Mouse (Mus musculus): ENCODE measurements around the gene Cdx2. TPM values are rescaled to one million over a fixed set of nuclear protein-coding genes. Genes with fewer than 3 reads are reported as not detected.

The Cdx2 gene
- polyA plus RNA-seq, 1 experiment from 2014 or later = not detected

- Histone ChIP-seq H3K9me3 (replicated peaks) (no peaks in the 10 kb centered on the region), H3K36me3 (no peaks in the 10 kb centered on the region), H3K4me2 (peak overlapping the region; percentile 8; the same call in 1 of the 2 replicates), H3K4me1 (replicated peaks) (peaks cover 21% of the 10 kb centered on the region), H3K27ac (ENCODE audit: poor library complexity, severe bottlenecking) (no peak overlapping the region), H3K27me3 (replicated peaks) (peaks cover 63% of the 10 kb centered on the region), H3K4me3 (no peak overlapping the region), H3K9ac (no peak overlapping the region)
- 22% methylated on average over 16 of the region's 16 CpGs for WGBS
- ATAC-seq (ENCODE audit: insufficient number of reproducible peaks, low FRiP score) = no peak
Measured at GRCm38 (mm10) chr5:147291764-147292505, 15.1 kb downstream of the Cdx2 start.

- Histone ChIP-seq H3K4me3 (no peak overlapping the region), H3K27ac (ENCODE audit: poor library complexity, severe bottlenecking) (no peak overlapping the region), H3K36me3 (no peaks in the 10 kb centered on the region), H3K4me1 (replicated peaks) (no peaks in the 10 kb centered on the region), H3K27me3 (replicated peaks) (peaks cover 35% of the 10 kb centered on the region), H3K9ac (no peak overlapping the region), H3K9me3 (replicated peaks) (no peaks in the 10 kb centered on the region), H3K4me2 (no peak overlapping the region)
- 68% methylated on average over 4 of the region's 4 CpGs for whole genome bisulfite sequencing
- ATAC-seq (ENCODE audit: insufficient number of reproducible peaks, low FRiP score) = no peak
Measured at GRCm38 (mm10) chr5:147284365-147284764, 22.7 kb downstream of the Cdx2 start.

- WGBS = under 1% methylated on average over 13 of the region's 13 CpGs
- Histone ChIP-seq H3K9me3 (replicated peaks) (no peaks in the 10 kb centered on the region), H3K9ac (no peak overlapping the region), H3K36me3 (no peaks in the 10 kb centered on the region), H3K4me1 (replicated peaks) (peaks cover 9% of the 10 kb centered on the region; the same call in 1 of the 2 replicates), H3K27ac (ENCODE audit: poor library complexity, severe bottlenecking) (no peak overlapping the region), H3K4me2 (peak overlapping the region; percentile 19; the same call in 1 of the 2 replicates), H3K27me3 (replicated peaks) (peaks cover 87% of the 10 kb centered on the region), H3K4me3 (no peak overlapping the region)
- no peak for ATAC-seq (ENCODE audit: insufficient number of reproducible peaks, low FRiP score)
Measured at GRCm38 (mm10) chr5:147277547-147277925, 29.5 kb downstream of the Cdx2 start.

- peaks cover 93% of the 10 kb centered on the region for H3K27me3 ChIP-seq (replicated peaks)
- H3K4me1 ChIP-seq (replicated peaks) = peaks cover 9% of the 10 kb centered on the region; the same call in 1 of the 2 replicates
- H3K36me3 ChIP-seq = no peaks in the 10 kb centered on the region
- H3K27ac ChIP-seq (ENCODE audit: poor library complexity, severe bottlenecking) = no peak overlapping the region
- H3K4me3 ChIP-seq = no peak overlapping the region
- no peak overlapping the region for H3K4me2 ChIP-seq
- no peak overlapping the region for H3K9ac ChIP-seq
- H3K9me3 ChIP-seq (replicated peaks) = no peaks in the 10 kb centered on the region
- no peak for ATAC-seq (ENCODE audit: insufficient number of reproducible peaks, low FRiP score)
- 3% methylated on average over 18 of the region's 18 CpGs for WGBS
Measured at GRCm38 (mm10) chr5:147276701-147277546, 30.1 kb downstream of the Cdx2 start.

- Histone ChIP-seq H3K9me3 (replicated peaks) (no peaks in the 10 kb centered on the region), H3K9ac (no peak overlapping the region), H3K4me1 (replicated peaks) (peaks cover 13% of the 10 kb centered on the region; the same call in 1 of the 2 replicates), H3K4me3 (no peak overlapping the region), H3K27me3 (replicated peaks) (peaks cover 94% of the 10 kb centered on the region), H3K27ac (ENCODE audit: poor library complexity, severe bottlenecking) (no peak overlapping the region), H3K36me3 (no peaks in the 10 kb centered on the region), H3K4me2 (no peak overlapping the region)
- 11% methylated on average over 3 of the region's 3 CpGs for WGBS
- ATAC-seq (ENCODE audit: insufficient number of reproducible peaks, low FRiP score) = no peak
Measured at GRCm38 (mm10) chr5:147275761-147276160, 31.3 kb downstream of the Cdx2 start.

GRCm38 (mm10) chr5:147274174-147275141, 32.6 kb downstream of the Cdx2 start:
- H3K4me1 ChIP-seq (replicated peaks) = peaks cover 20% of the 10 kb centered on the region
- no peak overlapping the region for H3K27ac ChIP-seq (ENCODE audit: poor library complexity, severe bottlenecking)
- H3K4me2 ChIP-seq = no peak overlapping the region
- ATAC-seq (ENCODE audit: insufficient number of reproducible peaks, low FRiP score) = no peak
- H3K36me3 ChIP-seq = no peaks in the 10 kb centered on the region
- 1% methylated on average over 48 of the region's 48 CpGs for WGBS
- H3K4me3 ChIP-seq = no peak overlapping the region
- no peak overlapping the region for H3K9ac ChIP-seq
- peaks cover 94% of the 10 kb centered on the region for H3K27me3 ChIP-seq (replicated peaks)
- no peaks in the 10 kb centered on the region for H3K9me3 ChIP-seq (replicated peaks)

GRCm38 (mm10) chr5:147272808-147273345, 34.2 kb downstream of the Cdx2 start:
- no peak overlapping the region for H3K9ac ChIP-seq
- 3% methylated on average over 10 of the region's 10 CpGs for WGBS
- ATAC-seq (ENCODE audit: insufficient number of reproducible peaks, low FRiP score) = no peak
- peaks cover 94% of the 10 kb centered on the region for H3K27me3 ChIP-seq (replicated peaks)
- no peak overlapping the region for H3K4me2 ChIP-seq
- no peak overlapping the region for H3K27ac ChIP-seq (ENCODE audit: poor library complexity, severe bottlenecking)
- H3K4me3 ChIP-seq = no peak overlapping the region
- no peaks in the 10 kb centered on the region for H3K9me3 ChIP-seq (replicated peaks)
- H3K4me1 ChIP-seq (replicated peaks) = peaks cover 20% of the 10 kb centered on the region
- no peaks in the 10 kb centered on the region for H3K36me3 ChIP-seq

- H3K27ac ChIP-seq (ENCODE audit: poor library complexity, severe bottlenecking) = no peak overlapping the region
- WGBS = 7% methylated on average over 12 of the region's 12 CpGs
- H3K36me3 ChIP-seq = no peaks in the 10 kb centered on the region
- H3K4me1 ChIP-seq (replicated peaks) = peaks cover 16% of the 10 kb centered on the region
- H3K27me3 ChIP-seq (replicated peaks) = peaks cover 94% of the 10 kb centered on the region
- H3K9me3 ChIP-seq (replicated peaks) = no peaks in the 10 kb centered on the region
- ATAC-seq (ENCODE audit: insufficient number of reproducible peaks, low FRiP score) = no peak
- no peak overlapping the region for H3K4me3 ChIP-seq
- no peak overlapping the region for H3K4me2 ChIP-seq
- H3K9ac ChIP-seq = no peak overlapping the region
Measured at GRCm38 (mm10) chr5:147272046-147272807, 34.8 kb downstream of the Cdx2 start.

GRCm38 (mm10) chr5:147270673-147271655, 36.1 kb downstream of the Cdx2 start:
- Histone ChIP-seq H3K9me3 (replicated peaks) (no peaks in the 10 kb centered on the region), H3K27me3 (replicated peaks) (peaks cover 94% of the 10 kb centered on the region), H3K4me3 (peak overlapping the region; percentile 22; the same call in 1 of the 2 replicates), H3K27ac (ENCODE audit: poor library complexity, severe bottlenecking) (no peak overlapping the region), H3K9ac (no peak overlapping the region), H3K4me2 (peak overlapping the region; percentile 50), H3K36me3 (no peaks in the 10 kb centered on the region), H3K4me1 (replicated peaks) (peaks cover 15% of the 10 kb centered on the region)
- 1% methylated on average over 29 of the region's 29 CpGs for WGBS
- no peak for ATAC-seq (ENCODE audit: insufficient number of reproducible peaks, low FRiP score)

All from heart, embryonic 12.5 days (tissue).